Mouse (Mus musculus): ENCODE data around the gene Zfp148.
A peak's percentile ranks its signal among the peaks of the same experiment; 100 is the strongest.
"Not testable (repeated sequence)": the region's sequence is repeated elsewhere in the genome, so short reads cannot be mapped to it uniquely, and the experiment has no call there.

Gene Zfp148

DNA sequence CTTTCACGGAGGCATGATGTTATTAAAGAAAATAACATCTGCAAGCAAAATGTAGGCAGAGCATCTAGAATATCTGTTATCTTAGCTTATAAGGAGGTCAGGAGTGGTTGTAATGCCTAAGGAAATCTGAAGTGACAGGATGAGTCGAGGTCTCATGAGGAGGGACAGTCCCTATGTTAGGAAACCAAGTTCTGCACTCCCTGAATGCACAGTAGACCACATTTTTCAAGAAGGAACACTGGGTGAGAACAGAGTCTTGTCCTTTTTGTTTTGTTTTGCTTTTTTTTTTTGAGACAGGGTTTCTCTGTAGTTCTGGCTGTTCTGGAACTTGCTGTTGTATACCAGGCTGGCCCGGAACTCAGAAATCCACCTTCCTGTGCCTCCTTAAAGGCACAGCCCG, 1.7 kb downstream of the Zfp148 start:
- DNase-seq = no peak

DNA sequence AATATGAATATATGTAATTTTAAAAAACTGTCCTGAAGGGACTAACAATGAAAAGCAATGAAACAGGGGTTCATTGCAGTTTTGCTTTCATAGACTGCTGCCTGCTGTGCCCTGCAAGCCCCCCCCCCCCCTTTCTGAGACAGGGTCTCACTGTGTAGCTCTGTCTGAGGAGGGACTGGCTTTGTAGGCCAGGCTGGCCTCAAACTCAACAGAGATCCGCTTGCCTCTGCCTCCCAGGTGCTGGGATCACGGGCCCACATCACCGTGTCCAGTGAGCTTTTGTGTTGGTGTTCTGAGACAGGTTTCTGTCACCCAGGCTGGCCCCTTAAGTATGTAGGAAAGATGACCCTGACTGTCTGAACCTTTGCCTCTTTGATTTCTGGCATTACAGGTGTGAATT, 2.9 kb downstream of the Zfp148 start:
- DNase-seq = no peak

DNA sequence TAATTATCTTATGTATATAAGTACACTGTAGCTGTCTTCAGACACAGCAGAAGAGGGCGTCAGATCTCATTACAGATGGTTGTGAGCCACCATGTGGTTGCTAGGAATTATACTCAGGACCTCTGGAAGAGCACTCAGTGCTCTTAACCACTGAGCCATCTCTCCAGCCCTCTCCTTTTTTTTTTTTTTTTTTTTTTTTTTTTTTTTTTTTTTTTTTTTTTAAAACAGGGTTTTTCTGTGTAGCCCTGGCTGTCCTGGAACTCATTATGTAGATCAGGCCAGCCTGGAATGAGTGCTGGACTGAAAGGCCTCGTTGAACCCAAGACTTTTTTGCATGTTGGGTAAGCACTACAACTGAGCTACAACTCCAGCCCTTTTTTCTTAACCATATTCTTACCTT, 3.4 kb downstream of the Zfp148 start:
- DNase-seq = not testable (repeated sequence)

DNA sequence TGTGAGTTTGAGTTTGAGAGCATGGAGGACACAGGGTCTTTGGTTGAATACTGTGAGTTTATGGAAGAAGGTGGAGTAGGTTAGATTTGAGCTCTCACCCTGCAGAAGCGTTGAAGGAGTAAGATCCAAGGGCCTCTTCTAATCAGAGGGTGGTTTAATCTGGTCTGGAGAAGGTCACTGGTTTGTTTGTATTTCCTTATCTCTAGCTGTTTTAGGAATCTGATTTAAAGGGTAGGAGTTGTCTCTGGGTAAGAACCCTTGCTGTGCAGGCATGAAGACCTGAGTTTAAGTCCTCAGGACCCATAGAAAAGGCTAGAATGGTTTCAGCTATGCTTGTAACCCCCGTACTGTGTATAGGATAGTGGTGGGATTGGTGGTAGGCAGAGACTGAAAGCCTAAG, 6.4 kb downstream of the Zfp148 start:
- DNase-seq = no peak

DNA sequence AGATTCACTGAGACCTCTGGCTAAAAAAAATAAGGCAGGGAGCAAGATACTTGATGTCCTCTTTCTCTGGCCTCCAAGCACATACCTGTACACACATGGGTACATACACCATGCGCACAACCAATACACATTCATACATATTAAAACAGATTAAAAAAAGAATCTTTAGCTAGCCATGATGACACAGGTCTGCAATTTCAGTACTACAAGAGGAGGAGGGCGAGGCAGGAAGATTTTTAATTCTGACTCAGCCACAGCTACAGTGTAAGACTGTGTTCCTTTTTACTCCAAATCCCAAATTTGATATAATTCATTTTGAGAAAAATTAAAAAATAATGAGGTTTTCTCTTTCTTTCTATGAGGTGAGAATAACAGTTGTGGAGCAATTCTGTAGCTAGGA, 6.8 kb downstream of the Zfp148 start:
- DNase-seq = no peak

DNA sequence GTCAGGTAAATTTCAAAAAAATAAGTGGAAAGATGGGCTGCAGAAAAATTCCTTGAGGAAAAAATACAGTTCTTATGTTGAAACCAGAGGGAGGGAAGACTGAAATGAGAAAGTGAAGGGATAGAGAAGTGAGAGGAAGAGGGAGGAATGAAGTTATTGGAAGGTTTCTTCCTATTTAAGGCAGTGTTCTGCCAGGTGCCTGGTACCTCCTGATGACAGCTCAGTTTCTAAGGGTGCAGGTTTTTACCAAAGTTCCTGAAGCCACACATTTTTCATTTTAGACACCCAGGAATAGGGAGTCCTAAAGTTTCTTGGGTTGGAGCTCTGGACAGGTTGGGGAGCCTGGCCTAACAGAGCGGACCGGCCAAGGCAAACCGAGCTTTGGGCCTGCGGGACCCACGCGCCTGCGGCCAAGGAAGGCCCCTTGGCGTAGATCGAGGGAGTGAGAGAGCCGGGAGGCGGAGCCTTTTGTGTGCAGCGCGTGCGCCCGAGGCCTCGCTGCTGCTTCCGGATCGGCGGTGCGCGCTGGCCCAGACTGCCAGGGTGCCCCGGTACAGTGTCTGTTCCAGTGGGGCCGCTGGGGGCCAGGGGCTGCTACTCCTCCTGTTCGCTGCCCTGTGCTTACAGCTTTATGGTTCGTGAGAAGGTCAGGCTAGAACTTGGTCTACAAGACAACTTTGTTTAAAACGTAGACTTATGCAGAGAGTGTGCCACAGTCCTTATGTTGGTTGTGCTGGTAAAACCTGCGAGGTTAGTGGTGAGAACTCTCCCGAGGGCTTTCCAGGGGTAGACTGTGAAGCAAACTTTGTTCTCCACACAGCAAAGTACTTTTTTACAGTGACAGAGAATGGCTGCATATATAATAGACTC, 19.5 kb downstream of the Zfp148 start:
- peak; percentile 71 for DNase-seq

DNA sequence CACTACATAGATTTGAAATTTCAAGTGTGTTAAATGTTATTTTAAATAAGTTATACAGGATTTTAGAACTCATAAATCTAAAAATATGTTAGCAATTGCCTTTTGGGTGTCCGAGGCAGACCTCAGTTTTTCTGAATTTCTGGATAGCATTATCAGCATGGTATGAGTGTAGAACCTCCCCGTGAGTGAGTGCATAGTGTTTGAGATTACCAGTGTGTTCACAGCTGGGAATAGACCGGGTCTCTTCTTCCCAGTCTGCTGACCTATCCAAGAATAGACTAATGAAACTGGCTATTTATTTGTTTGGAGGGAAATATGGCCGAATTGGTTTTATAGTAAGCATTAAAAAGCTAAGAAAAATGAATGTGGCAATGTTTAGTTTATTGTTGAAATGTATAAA, 20.3 kb downstream of the Zfp148 start:
- DNase-seq = no peak

DNA sequence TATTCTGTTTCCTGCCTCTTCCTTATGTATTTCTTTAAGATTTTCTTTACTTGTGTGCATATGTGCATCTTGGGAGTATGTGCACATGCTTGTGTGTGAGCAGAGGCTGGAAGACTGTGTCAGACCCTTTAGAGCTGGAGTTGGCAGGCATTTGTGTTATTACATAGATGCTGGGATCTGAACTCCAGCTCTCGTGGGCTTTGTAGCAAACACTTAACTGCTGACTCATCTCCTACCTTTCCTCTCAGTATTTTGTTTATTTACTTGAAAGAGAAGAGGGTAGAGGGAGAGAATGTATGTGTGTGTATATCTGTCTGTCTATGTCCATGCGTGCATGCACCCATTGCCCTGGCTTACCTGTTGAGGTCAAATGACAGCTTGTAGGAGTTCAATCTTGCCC, 22.6 kb downstream of the Zfp148 start:
- DNase-seq = no peak

DNA sequence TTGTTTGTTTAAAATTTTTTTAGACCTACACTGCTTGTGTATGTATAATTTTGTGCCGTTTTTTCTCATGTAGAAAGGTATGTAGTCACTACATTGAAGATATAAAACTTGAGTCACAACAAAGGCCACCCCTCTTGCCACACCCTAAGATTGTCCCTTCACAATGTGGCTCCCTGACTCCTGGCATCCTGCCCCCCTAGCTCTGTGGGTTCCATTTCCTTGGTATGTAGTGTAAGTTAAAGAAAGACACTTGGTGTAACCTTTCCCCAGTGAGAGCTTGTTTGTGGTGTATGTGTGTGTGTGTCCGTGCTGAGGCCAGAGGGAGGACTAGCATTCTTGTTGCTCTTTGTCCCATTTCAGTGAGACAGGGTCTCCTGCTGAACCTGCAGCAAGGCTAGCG, 23.4 kb downstream of the Zfp148 start:
- DNase-seq = no peak

DNA sequence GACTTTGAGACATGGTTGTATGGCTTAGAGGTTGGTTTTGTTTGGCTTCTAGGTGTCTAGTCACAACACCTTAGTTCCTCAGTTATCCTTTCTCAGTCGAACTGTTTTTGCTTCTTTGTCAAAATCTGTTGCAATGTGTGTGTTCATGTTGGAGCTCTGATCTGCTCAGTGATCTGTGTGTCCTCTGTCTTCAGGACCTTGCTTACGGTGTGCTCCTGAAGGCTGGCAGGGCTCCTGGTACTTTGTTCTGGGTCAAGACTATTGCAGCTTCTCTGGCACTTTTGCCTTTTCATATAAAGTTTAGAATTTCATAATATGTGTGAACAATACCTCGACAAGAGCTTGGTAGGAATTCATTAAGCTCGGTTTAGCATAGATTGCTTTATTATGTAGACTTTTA, 24.9 kb downstream of the Zfp148 start:
- no peak for DNase-seq

DNA sequence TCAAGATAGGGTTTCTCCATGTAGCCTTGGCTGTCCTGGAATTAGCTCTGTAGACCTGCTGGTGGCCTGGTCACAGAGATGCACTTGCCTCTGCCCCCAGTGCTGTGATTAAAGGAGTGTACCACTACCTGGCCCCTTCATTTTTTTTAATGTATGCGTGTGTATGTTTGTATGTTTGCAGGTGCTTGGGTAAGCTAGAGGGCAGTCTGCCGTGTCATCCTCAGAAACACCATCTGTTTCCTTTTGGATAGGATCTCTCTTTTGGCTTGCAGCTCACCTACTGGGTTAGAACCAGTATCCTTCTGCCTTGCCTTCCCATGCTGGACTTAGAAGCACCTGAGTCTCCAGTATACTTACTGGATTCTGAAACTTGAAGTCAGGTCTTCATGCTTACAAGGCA, 29.5 kb downstream of the Zfp148 start:
- no peak for DNase-seq

DNA sequence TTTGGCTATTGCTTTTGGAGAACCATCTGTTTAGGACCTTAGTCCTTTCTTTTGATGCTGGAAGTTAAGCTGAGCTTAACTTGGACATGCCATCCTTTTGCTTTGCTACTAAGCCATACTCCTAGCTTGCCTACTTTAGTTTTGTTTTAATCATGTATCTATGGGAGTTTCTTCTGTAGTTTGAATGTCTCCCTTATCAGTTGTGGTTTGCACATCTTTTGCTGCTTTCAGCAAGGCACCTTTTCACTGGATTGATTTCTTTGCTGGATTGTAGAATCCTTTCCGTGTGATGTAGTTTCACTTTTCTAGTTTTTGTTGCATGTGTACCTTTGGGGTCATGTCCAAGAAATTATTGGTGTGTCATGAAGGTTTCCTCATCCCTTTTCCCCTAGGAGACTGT, 30.0 kb downstream of the Zfp148 start:
- no peak for DNase-seq

DNA sequence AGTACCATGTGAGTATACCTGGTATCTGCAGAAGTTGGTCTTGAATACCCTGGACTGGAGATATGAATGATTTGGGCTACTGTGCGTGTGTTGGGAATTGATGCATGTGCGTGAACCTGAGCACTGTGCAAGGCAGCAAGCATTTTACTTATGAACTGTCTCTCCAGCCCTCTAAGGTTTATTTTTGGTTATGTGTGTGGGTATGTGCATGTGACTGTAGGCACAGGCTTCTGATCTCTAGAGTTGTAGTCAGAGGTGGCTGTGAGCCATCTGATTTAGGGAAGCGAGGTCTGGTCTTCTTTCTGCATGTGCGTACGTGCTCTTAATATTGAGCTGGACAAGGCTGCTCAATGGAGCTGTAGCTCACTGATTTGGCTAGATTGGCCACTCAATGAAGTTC, 33.6 kb downstream of the Zfp148 start:
- no peak for DNase-seq

DNA sequence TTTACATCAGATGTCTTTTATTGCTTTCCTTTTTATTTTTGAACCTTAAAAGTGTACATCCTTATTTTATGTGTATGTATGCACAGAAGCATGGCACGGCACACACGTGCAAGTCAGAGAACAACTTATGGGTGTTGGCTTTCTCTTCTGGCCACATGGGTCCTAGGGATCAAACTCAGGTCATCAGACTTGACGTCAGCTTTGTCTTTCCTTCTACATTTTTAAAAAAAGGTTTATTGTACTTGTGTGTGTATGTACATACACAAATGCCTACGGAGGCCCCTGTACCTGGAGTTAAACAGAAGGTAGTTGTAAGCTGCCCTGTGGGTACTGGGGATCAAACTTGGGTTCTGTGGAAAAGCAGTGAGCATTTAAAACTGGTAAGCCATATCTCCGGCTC, 35.0 kb downstream of the Zfp148 start:
- DNase-seq = no peak

DNA sequence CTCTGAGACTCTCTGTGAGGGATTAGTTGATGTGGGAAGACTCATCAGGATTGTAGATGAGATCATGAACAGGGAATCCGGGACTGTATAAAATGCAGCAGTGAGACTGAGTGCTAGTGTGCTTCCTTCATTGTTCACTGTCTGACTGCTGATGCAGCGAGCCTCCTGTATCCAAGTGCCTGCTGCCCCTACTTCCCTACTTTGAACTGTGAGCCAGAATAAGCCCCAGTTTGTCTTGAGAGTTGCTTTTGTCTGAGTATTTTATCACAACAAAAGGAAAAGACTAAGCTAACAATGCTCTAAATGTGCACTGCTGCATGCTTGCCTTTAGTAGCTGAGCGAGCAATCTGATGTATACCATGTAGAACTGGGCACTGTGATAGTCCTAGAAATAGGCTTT, 47.7 kb downstream of the Zfp148 start:
- no peak for DNase-seq

DNA sequence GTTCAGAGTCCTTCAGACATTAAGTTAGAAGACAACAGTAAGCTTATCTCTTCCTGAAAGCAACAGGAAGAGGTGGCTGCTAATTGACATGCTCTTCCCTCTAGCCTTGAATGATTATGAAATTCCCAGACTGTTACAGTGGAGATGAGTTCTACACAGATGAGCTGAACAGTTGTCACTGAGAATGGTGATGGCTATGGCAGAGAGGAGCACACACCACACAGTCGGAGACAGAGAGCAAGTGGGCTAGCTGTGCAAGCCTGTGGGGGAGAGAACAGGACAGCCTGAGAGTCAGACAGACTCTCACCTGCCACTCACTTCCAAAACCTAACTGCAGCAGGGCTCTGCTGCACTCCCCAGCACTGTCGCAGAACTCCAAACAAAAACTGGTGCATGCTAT, 51.0 kb downstream of the Zfp148 start:
- no peak for DNase-seq

DNA sequence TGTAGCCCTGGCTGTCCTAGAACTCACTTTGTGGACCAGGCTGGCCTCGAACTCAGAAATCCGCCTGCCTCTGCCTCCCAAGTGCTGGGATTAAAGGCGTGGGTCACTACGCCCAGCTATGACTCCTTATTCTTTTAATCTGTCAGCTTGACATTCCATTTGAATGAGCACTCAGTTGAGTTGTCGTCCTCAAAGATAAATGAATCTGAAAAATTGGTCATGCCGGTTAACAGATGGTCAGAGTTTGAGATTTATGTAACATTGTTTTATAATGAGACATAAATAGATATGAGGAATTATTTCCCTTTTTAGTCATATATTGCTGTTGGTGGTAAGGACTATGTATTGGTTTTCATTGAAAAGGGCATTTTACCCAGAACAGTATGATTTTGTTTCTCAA, 60.4 kb downstream of the Zfp148 start:
- DNase-seq = no peak

DNA sequence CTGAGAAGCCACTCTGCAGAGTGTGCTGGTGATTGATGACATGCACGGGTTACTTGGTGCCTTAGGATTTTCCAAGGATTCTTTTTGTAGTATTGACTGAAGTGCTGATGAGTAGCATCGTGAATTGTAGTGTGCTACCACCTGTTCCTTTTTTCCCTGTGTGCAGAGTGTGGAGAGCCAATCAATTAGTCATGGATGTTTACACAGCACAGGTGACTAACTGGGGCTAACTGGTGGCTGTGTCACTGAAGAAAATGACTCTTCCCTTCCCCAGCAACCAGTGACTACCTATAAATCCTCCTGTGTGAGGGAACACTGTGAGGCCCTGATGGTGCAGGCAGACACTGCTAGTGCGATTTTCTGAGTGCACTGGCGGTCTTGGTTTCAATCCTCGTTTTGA, 66.2 kb downstream of the Zfp148 start:
- DNase-seq = no peak

DNA sequence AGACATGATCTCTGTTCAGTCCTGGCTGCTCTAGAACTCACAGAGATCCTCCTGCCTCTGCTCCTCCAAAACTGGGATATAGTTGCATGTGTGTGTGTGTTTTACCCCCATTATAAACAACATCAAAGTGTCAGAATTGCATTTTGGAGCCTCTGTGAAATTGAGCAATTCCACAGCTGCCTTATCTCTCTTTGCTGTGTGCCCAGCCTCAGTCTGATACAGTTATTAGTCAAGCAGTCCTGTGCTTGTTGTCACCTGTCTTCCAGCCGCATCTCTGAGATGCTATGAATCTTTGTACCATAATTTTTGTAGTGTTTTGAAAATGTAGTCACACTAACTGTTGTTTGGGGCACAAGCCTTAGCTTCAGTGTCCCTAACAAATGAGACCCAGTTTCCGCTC, 73.2 kb downstream of the Zfp148 start:
- DNase-seq = no peak

DNA sequence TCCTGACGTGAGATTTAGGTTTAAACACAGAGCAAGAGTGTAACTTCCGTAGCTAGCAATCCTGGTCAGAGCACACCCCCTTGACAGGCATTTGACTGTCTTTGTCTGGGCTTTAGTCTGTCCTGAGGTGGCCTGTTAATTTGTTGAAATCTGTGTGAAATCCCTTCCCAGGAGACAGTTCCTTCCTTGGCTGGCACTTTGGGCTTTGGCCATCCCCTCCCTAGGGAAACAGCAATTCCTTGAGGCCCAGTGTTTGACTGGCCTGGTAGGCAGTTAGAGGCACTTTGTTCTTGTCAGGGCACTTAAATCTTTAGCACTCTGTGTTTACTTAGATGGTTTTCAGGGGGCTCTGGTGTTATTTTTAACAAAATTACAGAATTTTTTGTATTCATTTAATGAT, 73.7 kb downstream of the Zfp148 start:
- no peak for DNase-seq

DNA sequence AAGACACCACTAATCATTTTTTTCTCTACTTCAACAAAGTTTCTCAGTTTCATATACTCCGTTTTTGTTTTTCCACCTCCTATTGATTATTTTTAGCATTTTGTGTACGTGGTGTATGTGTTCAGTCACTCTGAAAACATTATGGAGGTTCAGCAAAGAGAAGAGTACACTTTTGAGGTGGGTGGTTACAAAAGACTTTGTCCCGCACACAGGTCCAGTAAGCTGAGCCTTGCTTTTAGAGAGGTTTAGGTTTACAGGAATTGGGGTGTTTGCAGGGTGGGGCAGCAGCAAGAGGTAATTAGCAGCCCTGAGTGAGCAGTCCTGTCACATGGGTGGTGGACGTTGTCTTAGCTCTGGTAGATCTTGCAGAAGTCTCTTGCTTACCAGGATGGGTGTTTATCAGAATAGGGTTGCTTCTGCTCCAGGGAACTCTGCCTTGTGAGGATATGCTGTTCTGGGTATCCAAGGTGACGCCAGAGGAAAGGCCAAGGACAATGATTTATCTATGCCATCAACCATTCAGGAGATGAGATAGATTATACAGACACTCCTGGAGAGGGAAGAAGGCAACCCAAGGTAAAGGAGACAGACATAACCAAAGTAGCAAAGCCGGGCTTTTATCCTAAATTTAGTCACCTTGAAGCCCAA, 74.8 kb downstream of the Zfp148 start:
- no peak for DNase-seq

DNA sequence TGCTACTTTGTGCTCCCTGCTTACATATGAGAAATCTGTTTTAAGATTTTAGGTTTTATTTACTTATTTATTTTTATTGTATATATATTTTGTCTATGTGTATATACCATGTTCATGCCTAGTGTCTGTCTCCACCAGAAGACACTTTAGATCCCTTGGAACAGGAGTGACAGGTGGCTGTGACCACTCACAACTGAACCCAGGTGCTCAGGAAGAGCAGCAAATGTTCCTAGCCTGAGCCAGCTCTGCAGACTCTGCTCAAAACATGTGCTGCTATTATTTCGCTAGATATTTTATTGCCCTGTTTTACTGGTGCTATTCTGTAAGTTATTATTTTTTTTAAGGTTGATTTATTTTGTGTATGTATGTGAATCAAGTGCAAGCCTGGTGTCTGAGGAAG, 78.5 kb downstream of the Zfp148 start:
- no peak for DNase-seq

DNA sequence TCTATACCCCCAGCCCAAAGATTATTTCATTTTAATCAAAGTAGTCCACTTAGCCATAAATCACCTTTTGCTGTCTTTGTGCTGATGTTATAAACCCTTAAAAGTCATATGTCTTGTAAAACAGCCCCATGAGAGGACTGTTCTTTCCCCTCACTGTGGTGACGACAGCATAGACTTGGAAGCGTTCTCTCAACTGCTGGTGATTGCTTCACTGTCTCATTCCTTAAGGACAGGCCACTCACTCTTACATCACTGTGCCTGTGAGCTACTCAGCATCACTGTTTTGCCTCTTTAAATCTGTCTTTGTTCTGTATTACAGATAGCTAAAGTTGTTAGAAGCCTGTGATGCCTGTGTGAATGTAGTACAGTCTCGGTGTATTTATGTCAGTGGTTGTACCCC, 80.8 kb downstream of the Zfp148 start:
- no peak for DNase-seq

DNA sequence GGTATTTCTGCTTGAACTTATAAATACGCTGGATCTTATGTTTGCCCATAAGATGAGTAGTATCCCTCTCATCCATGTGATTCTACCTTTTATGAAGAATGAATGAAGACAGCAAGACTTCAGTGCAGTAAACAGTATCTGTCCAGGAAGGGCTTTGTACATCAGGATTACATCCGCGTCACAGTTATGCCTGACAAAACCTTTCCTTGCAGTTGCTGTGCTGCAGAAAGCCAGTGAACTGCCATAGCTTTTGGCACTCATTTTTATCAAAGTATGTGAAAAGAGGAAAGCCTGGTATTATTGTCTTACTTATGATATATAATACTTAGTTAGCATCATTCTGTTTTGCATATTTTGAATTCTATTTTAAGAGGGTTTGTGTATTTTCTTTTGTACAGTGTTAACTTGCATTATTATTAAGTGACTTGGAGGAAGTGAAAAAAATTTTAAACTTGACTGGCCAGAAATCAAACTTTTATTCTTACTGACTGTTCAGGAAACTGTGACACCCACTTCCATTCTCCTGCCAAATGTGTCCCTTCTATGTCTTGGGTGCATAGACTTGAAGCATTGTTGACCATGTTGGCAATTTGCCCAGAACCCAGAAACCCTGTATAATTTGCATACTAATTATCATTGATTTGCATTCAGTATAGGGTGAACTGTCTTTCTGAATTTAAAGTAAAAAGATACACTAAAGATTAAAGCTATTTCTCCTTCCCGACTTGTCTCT, 84.0 kb downstream of the Zfp148 start:
- peak; percentile 44 for DNase-seq
